7 mouse cellular contexts compared by ENCODE assay signal in the genomic region with DNA sequence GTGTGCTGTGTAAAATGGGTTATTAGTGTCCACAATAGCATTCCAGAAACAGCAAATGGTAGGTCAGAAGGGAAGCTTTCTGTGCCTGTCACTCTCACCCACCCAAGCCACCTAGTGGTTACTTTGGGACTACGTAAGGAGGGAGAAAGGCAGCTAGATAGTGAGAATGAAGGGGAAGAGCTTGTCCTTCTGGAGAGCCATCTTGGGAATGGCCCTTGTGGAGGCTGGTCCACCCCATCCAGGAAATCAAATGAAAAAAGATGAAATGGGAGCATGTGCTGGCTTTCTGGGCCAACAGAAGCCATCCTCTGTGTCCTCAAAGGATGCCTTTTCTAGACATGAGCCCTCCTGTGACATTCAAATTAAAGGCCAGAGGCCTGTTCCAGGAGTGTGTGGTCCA. TPM values are rescaled to one million over a fixed set of nuclear protein-coding genes. Genes with fewer than 3 reads are reported as not detected.
DNase-seq lines count a peak whose midpoint lies in the region; ATAC-seq and TF ChIP-seq lines count a peak whose summit lies in the region.

No protein-coding gene starts in this region.

- peaks cover 4 to 21% of the 10 kb centered on the region in 2 experiments for H3K36me3 ChIP-seq in MEL (ENCODE audit: control insufficient read depth in 1 of 2, insufficient read depth in 2 of 2, low read length in 2 of 2)
- H3K36me3 ChIP-seq in forebrain, embryonic 12.5 days (replicated peaks): peaks cover 8% of the 10 kb centered on the region
- H3K36me3 ChIP-seq in intestine, postnatal 0 days (ENCODE audit: control insufficient read depth, insufficient read depth): peaks cover 8% of the 10 kb centered on the region
- H3K36me3 ChIP-seq in midbrain, embryonic 11.5 days (ENCODE audit: control insufficient read depth, insufficient read depth, low read length): peaks cover 5% of the 10 kb centered on the region; the same call in 1 of the 2 replicates

- H3K4me3 ChIP-seq in MEL (ENCODE audit: control insufficient read depth in 1 of 2, insufficient read depth in 1 of 2, low read depth in 2 of 2, low read length in 2 of 2): peak overlapping the region; percentile 55 to 74
- H3K4me3 ChIP-seq in forebrain, embryonic 12.5 days (replicated peaks): peak overlapping the region; percentile 71
- H3K4me3 ChIP-seq in intestine, postnatal 0 days (ENCODE audit: low read depth, low read length): peak overlapping the region; percentile 69; the same call in 1 of the 2 replicates
- peak overlapping the region; percentile 79 for H3K4me3 ChIP-seq in midbrain, embryonic 11.5 days (ENCODE audit: low read depth, low read length)

- TF ChIP-seq CTCF in MEL (IDR thresholded peaks at IDR 0.05 in 2 of 3, conservative IDR thresholded peaks at IDR 0.05 in 1 of 3; ENCODE audit: control insufficient read depth in 1 of 3, insufficient read depth in 1 of 3, low read depth in 2 of 3, low read length in 3 of 3, poor library complexity in 1 of 3, severe bottlenecking in 1 of 3): peak; percentile 46 to 79 (median 73)
- peak; percentile 82 for TF ChIP-seq CTCF in intestine, postnatal 0 days (IDR thresholded peaks at IDR 0.05; ENCODE audit: low read depth)

- TF ChIP-seq RAD21 in MEL (IDR thresholded peaks at IDR 0.05; ENCODE audit: low read depth, low read length): peak; percentile 17

- peak overlapping the region; percentile 76 for H3K27ac ChIP-seq in MEL (ENCODE audit: control insufficient read depth, low read depth, low read length)
- H3K27ac ChIP-seq in forebrain, embryonic 12.5 days: peak overlapping the region; percentile 93
- peak overlapping the region; percentile 98 for H3K27ac ChIP-seq in intestine, postnatal 0 days (ENCODE audit: low read depth, low read length)
- H3K27ac ChIP-seq in midbrain, embryonic 11.5 days (ENCODE audit: low read depth, low read length): peak overlapping the region; percentile 89; the same call in 1 of the 2 replicates

- peaks cover 6 to 26% of the 10 kb centered on the region in 2 experiments; a peak in 3 of 4 replicates for H3K4me1 ChIP-seq in MEL (ENCODE audit: control insufficient read depth in 1 of 2, insufficient read depth in 2 of 2, low read length in 2 of 2)
- peaks cover 15% of the 10 kb centered on the region for H3K4me1 ChIP-seq in forebrain, embryonic 12.5 days
- H3K4me1 ChIP-seq in intestine, postnatal 0 days (replicated peaks; ENCODE audit: control insufficient read depth, insufficient read depth, low read length): no peaks in the 10 kb centered on the region
- H3K4me1 ChIP-seq in midbrain, embryonic 11.5 days (ENCODE audit: control insufficient read depth, insufficient read depth, low read length): peaks cover 13% of the 10 kb centered on the region

- H3K79me2 ChIP-seq in MEL (ENCODE audit: control insufficient read depth, insufficient read depth, low read length, poor library complexity): peaks cover 29% of the 10 kb centered on the region

- H3K9me3 ChIP-seq in MEL (replicated peaks; ENCODE audit: insufficient read depth, low read length): no peaks in the 10 kb centered on the region
- 0 out of 2 replicates have a peak, but pooled peaks cover 5% of the 10 kb centered on the region for H3K9me3 ChIP-seq in forebrain, embryonic 12.5 days
- H3K9me3 ChIP-seq in intestine, postnatal 0 days (ENCODE audit: control insufficient read depth): no peaks in the 10 kb centered on the region
- H3K9me3 ChIP-seq in midbrain, embryonic 11.5 days (ENCODE audit: control insufficient read depth, low read length): peaks cover 3% of the 10 kb centered on the region; the same call in 1 of the 2 replicates

- WGBS in forebrain, embryonic 12.5 days: 40% methylated on average over 1 of the region's 1 CpGs
- WGBS in intestine, postnatal 0 days: 23% methylated on average over 1 of the region's 1 CpGs
- 43% methylated on average over 1 of the region's 1 CpGs for WGBS in midbrain, embryonic 11.5 days

- no peaks in the 10 kb centered on the region for H3K27me3 ChIP-seq in MEL (ENCODE audit: control insufficient read depth in 1 of 2, insufficient read depth in 2 of 2, low read length in 2 of 2)
- no peaks in the 10 kb centered on the region for H3K27me3 ChIP-seq in forebrain, embryonic 12.5 days
- H3K27me3 ChIP-seq in intestine, postnatal 0 days (replicated peaks; ENCODE audit: control insufficient read depth, insufficient read depth, low read length): no peaks in the 10 kb centered on the region
- no peaks in the 10 kb centered on the region for H3K27me3 ChIP-seq in midbrain, embryonic 11.5 days (ENCODE audit: control insufficient read depth, insufficient read depth, low read length)

- peak; percentile 33; the same call in 1 of the 2 replicates for ATAC-seq in forebrain, embryonic 12.5 days (ENCODE audit: low FRiP score)
- 0 out of 2 replicates have a peak, but pooled peaks have one; percentile 24 for ATAC-seq in intestine, postnatal 0 days
- peak; percentile 14; the same call in 1 of the 2 replicates for ATAC-seq in midbrain, embryonic 11.5 days (ENCODE audit: low FRiP score)
- no peak for ATAC-seq in activated CD4-positive, CD25-positive, alpha-beta regulatory T cell, adult 4 months

- peak overlapping the region; percentile 60 for H3K9ac ChIP-seq in MEL (ENCODE audit: control insufficient read depth, low read depth, low read length, poor library complexity, severe bottlenecking)
- no peak overlapping the region for H3K9ac ChIP-seq in forebrain, embryonic 12.5 days
- H3K9ac ChIP-seq in intestine, postnatal 0 days (ENCODE audit: low read depth, low read length): peak overlapping the region; percentile 82
- H3K9ac ChIP-seq in midbrain, embryonic 11.5 days (ENCODE audit: low read length): peak overlapping the region; percentile 87

- H3K4me2 ChIP-seq in forebrain, embryonic 12.5 days: peak overlapping the region; percentile 83
- peak overlapping the region; percentile 70 for H3K4me2 ChIP-seq in intestine, postnatal 0 days (replicated peaks; ENCODE audit: low read depth)
- peak overlapping the region; percentile 79; the same call in 1 of the 2 replicates for H3K4me2 ChIP-seq in midbrain, embryonic 11.5 days

- peak; percentile 72 for DNase-seq in CD4-positive helper T cell, adult 2 months (ENCODE audit: low read depth, low spot score)
- peak; percentile 87 for DNase-seq in MEL (ENCODE audit: low read depth, low spot score)
- no peak for DNase-seq in midbrain, embryonic 11.5 days (ENCODE audit: low spot score, missing footprints)
- no peak for DNase-seq in urinary bladder, postnatal 4 days (ENCODE audit: low spot score in 2 of 2)

- no peak for TF ChIP-seq EP300 in MEL (IDR thresholded peaks at IDR 0.05; ENCODE audit: low read depth in 1 of 2, low read length in 2 of 2)

- TF ChIP-seq POLR2A in MEL (IDR thresholded peaks at IDR 0.05; ENCODE audit: control insufficient read depth in 1 of 2, insufficient read depth in 1 of 2, low read depth in 1 of 2, low read length in 2 of 2, poor library complexity in 1 of 2): no peak; a peak in 1 of 4 replicates

TF ChIP-seq in MEL, 35 proteins besides CTCF, POLR2A, EP300 and RAD21 (continues in another document):
- TF ChIP-seq CHD1 (IDR thresholded peaks at IDR 0.05; ENCODE audit: low read depth, low read length): no peak
- no peak for TF ChIP-seq ZNF384 (IDR thresholded peaks at IDR 0.05; ENCODE audit: low read depth, low read length)
- TF ChIP-seq TAL1 (IDR thresholded peaks at IDR 0.05; ENCODE audit: low read length): no peak
- no peak for TF ChIP-seq MAX (IDR thresholded peaks at IDR 0.05; ENCODE audit: low read length)
- 0 out of 2 replicates have a peak, but pooled peaks have one; percentile 3 for TF ChIP-seq USF1 (IDR thresholded peaks at IDR 0.05; ENCODE audit: low read depth, low read length)

RNA-seq across cellular contexts. Expression of a gene that starts 0.5 kb away (rescaled TPM):
- total RNA-seq in MEL (2012; rRNA removed): 145 and 151 TPM in 2 replicates
- polyA plus RNA-seq in MEL (2012; ENCODE audit: insufficient read depth in 1 of 2, insufficient read length in 2 of 2, low read depth in 1 of 2, low replicate concordance in 2 of 2, missing spikeins in 1 of 2): 100 to 1,000 TPM in 1 of 2 experiments, not detected in 1; 342 TPM
- 322 and 326 TPM in 2 replicates for polyA plus RNA-seq in forebrain, embryonic 12.5 days (2016; fragmentation: Nextera tagmentation; extraction: Ambion mirVana)
- 256 and 269 TPM in 2 replicates for polyA plus RNA-seq in intestine, postnatal 0 days (2015; fragmentation: Nextera tagmentation; extraction: Ambion mirVana)
- polyA plus RNA-seq in midbrain, embryonic 11.5 days (2014; fragmentation: Nextera tagmentation; extraction: Ambion mirVana): 338 and 353 TPM in 2 replicates
- polyA plus RNA-seq in activated CD4-positive, CD25-positive, alpha-beta regulatory T cell, adult 4 months (2017; shearing (Covaris generic)): 10 to 100 TPM; 75.5 to 83.8 TPM

RNA-seq across cellular contexts. Expression of a gene that starts 0.6 kb away (rescaled TPM):
- 3.5 and 3.7 TPM in 2 replicates for total RNA-seq in MEL (2012; rRNA removed)
- 1 to 10 TPM in 1 of 2 experiments, not detected in 1; 1.0 TPM for polyA plus RNA-seq in MEL (2012; ENCODE audit: insufficient read depth in 1 of 2, insufficient read length in 2 of 2, low read depth in 1 of 2, low replicate concordance in 2 of 2, missing spikeins in 1 of 2)
- polyA plus RNA-seq in forebrain, embryonic 12.5 days (2016; fragmentation: Nextera tagmentation; extraction: Ambion mirVana): 15.7 and 23.4 TPM in 2 replicates
- 18.9 TPM in 2 replicates for polyA plus RNA-seq in intestine, postnatal 0 days (2015; fragmentation: Nextera tagmentation; extraction: Ambion mirVana)
- 2.4 TPM in 1 of 2 replicates, not detected in the other for polyA plus RNA-seq in midbrain, embryonic 11.5 days (2014; fragmentation: Nextera tagmentation; extraction: Ambion mirVana)
- polyA plus RNA-seq in activated CD4-positive, CD25-positive, alpha-beta regulatory T cell, adult 4 months (2017; shearing (Covaris generic)): 1 to 10 TPM in 1 of 2 experiments, not detected in 1; 6.5 TPM

RNA-seq across cellular contexts. Expression of a gene that starts 16.7 kb away (rescaled TPM):
- 55.2 and 62.4 TPM in 2 replicates for total RNA-seq in MEL (2012; rRNA removed)
- polyA plus RNA-seq in MEL (2012; ENCODE audit: insufficient read depth in 1 of 2, insufficient read length in 2 of 2, low read depth in 1 of 2, low replicate concordance in 2 of 2, missing spikeins in 1 of 2): 100 to 1,000 TPM in 1 of 2 experiments, not detected in 1; 112 TPM
- 87.0 and 92.7 TPM in 2 replicates for polyA plus RNA-seq in forebrain, embryonic 12.5 days (2016; fragmentation: Nextera tagmentation; extraction: Ambion mirVana)
- polyA plus RNA-seq in intestine, postnatal 0 days (2015; fragmentation: Nextera tagmentation; extraction: Ambion mirVana): 36.4 and 37.8 TPM in 2 replicates
- 42.8 and 47.6 TPM in 2 replicates for polyA plus RNA-seq in midbrain, embryonic 11.5 days (2014; fragmentation: Nextera tagmentation; extraction: Ambion mirVana)
- polyA plus RNA-seq in activated CD4-positive, CD25-positive, alpha-beta regulatory T cell, adult 4 months (2017; shearing (Covaris generic)): 10 to 100 TPM; 36.5 to 39.3 TPM

RNA-seq across cellular contexts. Expression of a gene that starts 23.8 kb away (rescaled TPM):
- total RNA-seq in MEL (2012; rRNA removed): 41.1 and 50.4 TPM in 2 replicates
- 10 to 100 TPM in 1 of 2 experiments, not detected in 1; 53.1 TPM for polyA plus RNA-seq in MEL (2012; ENCODE audit: insufficient read depth in 1 of 2, insufficient read length in 2 of 2, low read depth in 1 of 2, low replicate concordance in 2 of 2, missing spikeins in 1 of 2)
- 61.9 and 64.6 TPM in 2 replicates for polyA plus RNA-seq in forebrain, embryonic 12.5 days (2016; fragmentation: Nextera tagmentation; extraction: Ambion mirVana)
- 200 and 201 TPM in 2 replicates for polyA plus RNA-seq in intestine, postnatal 0 days (2015; fragmentation: Nextera tagmentation; extraction: Ambion mirVana)
- 68.5 and 73.2 TPM in 2 replicates for polyA plus RNA-seq in midbrain, embryonic 11.5 days (2014; fragmentation: Nextera tagmentation; extraction: Ambion mirVana)
- polyA plus RNA-seq in activated CD4-positive, CD25-positive, alpha-beta regulatory T cell, adult 4 months (2017; shearing (Covaris generic)): 10 to 100 TPM; 85.6 to 92.6 TPM

Comparison
In these comparisons a context has a peak if more than half of its experiments do, and no peak if none do; other contexts are left out.
1. DNase-seq: peak in CD4-positive helper T cell, adult 2 months (single experiment) and MEL (single experiment); none in midbrain, embryonic 11.5 days (single experiment) and urinary bladder, postnatal 4 days (0 of 2).
2. Peak in every context shown above with its lines, with median percentiles within 50 percentile points of each other: H3K27ac ChIP-seq, H3K4me3 ChIP-seq and H3K4me2 ChIP-seq.